Mouse (Mus musculus) adrenal gland, adult 8-10 months (tissue): Measurements from ENCODE around the gene Bbs9. TPM values are rescaled to one million over a fixed set of nuclear protein-coding genes. Genes with fewer than 3 reads are reported as not detected.

Experiments
- DNase-seq: peaks from one replicate; pipeline ENCODE4 v3.0.0; 2022
- total RNA-seq, 4 experiments: library from RNA; stranded (reverse); gene quantifications; 2 replicates each; pipeline ENCODE4 v1.2.4; 2022

The Bbs9 gene
- total RNA-seq, 4 experiments from 2014 or later = 18.1 to 34.9 (median 27.1) TPM

DNA sequence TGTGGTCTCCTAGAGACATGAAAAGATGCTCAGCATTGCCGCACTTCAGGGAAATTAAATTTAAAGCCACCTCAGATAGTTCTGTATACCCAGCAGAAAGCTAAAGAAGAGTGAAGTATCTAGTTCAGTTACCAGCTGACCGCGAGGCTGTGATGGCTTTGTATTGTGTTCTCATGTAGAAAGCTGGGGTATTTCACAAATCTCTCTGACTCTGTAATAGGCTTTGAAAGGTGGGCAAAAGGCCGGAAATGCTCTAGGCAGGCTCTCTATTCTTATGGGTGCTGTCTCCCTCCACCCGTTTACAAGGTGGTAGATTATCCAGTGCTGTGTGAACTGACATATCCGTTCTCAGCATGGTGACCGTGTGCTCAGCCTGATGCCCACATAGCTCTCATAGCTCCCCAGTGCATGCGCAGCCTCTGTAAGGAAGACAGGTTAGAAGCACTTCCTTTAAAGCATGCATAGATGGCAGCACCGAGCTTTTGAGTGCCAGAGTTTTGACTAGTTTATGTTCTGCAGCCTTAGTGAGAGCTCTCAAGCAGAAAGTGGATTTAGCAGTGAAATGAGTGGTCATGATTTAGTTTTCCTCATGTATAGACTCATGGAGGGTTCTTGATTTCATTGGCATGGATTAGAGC is 57.4 kb downstream of the Bbs9 start:
- no peak for DNase-seq

GRCm38 (mm10) chr9:22537767-22538373 is 62.4 kb downstream of the Bbs9 start:
- no peak for DNase-seq

DNA sequence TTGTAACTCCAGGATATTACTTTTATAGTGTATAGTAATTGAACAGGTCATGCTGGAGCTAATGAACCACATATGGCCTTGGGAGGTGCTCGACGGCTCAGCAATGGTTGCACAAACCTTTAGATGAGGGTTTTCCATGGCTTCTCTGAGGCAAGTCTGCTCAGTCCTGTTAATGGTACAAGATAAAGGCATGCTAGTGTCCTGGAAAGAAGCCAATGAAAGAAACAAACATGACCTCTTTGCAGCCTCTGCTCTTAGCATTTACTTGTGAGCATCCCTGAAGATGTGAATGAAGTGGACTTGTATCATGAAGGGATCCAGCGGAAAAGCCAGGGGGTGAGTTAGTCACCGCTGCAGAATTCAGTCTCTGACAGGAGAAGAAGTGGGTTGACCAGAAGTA is 64.0 kb downstream of the Bbs9 start:
- no peak for DNase-seq

DNA sequence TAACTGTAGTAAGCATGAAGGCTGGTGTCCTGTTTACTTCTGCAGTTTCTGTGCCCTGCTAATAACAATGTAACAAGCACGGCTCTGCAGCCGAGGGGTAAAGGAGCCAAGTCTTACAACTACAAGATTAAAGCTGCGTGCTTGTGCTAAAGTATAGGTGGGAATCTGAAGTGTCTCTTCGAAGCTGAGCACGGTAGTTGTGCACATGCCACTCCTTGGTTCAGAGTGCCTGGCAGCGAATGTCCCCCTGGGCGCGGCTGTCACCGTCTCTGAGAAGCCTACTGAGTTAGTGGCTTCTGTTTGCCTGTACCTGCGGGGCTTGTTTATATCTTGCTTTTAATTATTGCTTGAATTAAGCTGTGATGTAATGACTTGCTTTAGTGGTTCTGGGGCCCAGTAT is 65.6 kb downstream of the Bbs9 start:
- DNase-seq = no peak

DNA sequence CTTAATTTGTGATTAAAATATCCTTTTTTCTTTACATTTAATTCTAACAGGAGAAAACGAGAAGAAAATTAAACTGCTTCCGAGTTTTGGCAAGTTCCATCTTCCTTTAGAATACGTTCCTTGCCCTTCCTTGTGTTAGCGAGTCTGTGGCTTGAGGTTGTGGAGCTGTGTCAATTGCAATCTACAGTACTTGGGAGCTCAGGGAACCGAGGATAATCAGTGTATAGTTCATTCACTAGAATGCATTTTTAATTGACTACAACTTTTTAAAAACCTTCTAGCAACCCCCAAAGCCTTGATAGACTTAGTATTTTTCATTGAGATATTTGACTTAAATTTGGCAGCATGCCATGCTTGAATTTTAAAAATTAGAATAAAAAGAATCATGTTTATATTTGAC is 68.0 kb downstream of the Bbs9 start:
- DNase-seq = no peak

GRCm38 (mm10) chr9:22544349-22545341 is 69.1 kb downstream of the Bbs9 start:
- DNase-seq = no peak

- no peak for DNase-seq
Measured at GRCm38 (mm10) chr9:22551273-22551672, 75.8 kb downstream of the Bbs9 start.

- no peak for DNase-seq
Measured at GRCm38 (mm10) chr9:22556076-22556475, 80.6 kb downstream of the Bbs9 start.

- peak; percentile 34 for DNase-seq
Measured at GRCm38 (mm10) chr9:22557467-22557866, 82.0 kb downstream of the Bbs9 start.

DNA sequence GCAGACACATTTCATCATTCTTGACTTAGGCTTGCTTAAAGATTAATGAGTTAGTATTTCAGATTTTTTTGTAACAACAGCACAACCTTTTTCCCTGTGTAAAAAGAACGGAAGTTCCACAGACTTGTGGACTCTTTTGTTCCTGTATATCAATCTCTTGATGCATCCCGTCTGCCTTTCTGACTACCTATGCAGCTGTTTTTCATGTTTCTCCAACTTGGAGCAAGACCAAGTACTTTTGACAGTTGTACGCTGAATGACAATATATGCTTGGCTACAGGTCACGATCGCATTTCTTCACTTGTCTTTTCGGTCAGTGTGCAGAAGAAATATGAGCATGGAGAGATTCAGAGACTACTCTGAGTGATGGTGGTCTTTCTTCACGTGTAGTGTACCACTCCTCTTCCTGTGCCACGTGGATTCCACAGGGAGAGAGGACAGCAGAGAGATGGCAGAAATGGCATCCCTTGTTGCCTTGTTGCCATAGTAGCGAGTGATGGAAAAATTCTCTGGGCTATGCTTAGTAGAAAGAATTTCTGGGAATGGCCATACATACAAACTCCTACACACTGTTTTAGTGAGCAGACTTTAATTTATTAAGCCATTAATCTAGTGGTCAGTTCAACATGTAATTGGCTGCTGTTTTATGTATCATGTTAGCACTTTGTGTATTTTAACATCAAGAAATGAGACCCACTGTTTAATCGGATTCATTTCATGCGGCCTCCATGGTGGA is 88.3 kb downstream of the Bbs9 start:
- DNase-seq = no peak

DNA sequence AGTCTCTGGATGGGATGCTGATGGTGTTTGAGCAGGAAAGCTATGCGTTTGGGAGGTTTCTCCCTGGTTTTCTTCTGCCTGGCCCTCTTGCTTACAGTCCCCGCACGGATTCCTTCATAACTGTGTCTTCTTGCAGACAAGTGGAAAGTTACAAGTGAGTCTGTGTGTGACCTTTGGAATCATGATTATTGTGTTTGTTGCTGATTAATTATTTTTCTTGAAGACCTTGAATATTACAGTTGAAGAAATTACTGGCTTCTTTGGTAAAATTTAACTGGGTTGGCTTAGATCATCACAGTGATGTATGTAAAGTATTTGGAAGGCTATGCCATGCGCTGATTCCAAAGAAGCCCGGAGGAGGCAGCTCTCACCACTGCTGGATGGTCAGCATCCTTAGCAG is 92.2 kb downstream of the Bbs9 start:
- DNase-seq = no peak

- DNase-seq = no peak
Measured at GRCm38 (mm10) chr9:22576426-22577139, 101.1 kb downstream of the Bbs9 start.

- DNase-seq = no peak
Measured at GRCm38 (mm10) chr9:22578266-22578665, 102.8 kb downstream of the Bbs9 start.

DNA sequence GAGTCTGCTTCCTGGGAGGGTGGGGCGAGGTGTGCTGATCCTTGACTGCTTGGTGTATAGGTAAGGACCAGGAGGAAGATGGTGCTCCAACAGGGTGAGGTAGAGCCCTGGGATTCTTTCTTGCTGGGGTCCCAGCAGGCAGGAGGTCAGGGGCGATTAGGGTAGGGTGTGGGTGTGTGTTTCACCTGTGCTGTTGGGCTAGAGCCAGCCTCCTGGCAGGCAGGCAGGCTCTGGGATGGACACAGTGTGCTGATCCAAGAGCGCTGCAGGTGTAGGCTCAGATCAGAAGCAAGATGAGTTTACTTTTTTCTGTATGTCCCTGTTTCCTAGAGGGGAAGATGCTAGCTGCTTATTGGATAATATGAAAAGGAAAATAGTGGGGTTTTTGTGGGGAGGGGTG is 108.7 kb downstream of the Bbs9 start:
- DNase-seq = no peak

- DNase-seq = no peak
Measured at GRCm38 (mm10) chr9:22593032-22593431, 117.5 kb downstream of the Bbs9 start.

GRCm38 (mm10) chr9:22596650-22597049 is 121.1 kb downstream of the Bbs9 start:
- DNase-seq = no peak

- no peak for DNase-seq
Measured at GRCm38 (mm10) chr9:22613271-22613824, 137.8 kb downstream of the Bbs9 start.

- DNase-seq = no peak
Measured at GRCm38 (mm10) chr9:22619245-22619644, 143.7 kb downstream of the Bbs9 start.

DNA sequence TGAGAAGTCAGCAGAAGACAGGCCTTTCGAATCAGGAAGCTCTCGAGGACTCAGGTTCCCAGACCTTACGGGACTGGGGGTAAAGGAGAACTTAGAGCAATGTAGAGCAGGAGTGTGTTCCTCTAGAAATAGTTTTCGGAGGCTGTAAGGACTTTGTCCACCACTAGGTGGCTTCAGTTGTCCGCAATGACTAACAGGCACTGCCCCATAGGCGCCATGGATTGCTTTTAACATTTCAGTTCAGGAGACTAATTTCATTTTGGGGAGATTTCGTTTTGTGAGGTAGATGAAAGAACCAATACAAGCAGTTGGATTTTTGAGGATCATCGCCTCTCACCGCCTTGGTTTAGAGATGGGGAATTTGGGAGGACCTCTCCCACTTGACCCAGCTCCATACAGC is 149.5 kb downstream of the Bbs9 start:
- no peak for DNase-seq

GRCm38 (mm10) chr9:22626014-22626413 is 150.5 kb downstream of the Bbs9 start:
- no peak for DNase-seq

GRCm38 (mm10) chr9:22627912-22628311 is 152.4 kb downstream of the Bbs9 start:
- DNase-seq = no peak
